Mouse (Mus musculus) liver, embryonic 14.5 days (tissue): ENCODE data around the gene Vkorc1l1. TPM values are rescaled to one million over a fixed set of nuclear protein-coding genes. Genes with fewer than 3 reads are reported as not detected.

ENCODE experiments used
- ATAC-seq: fragments of 200-750 bp; cut with Nextera tagmentation; 2 replicates; pipeline ENCODE4 v1.8.0; 2017; ENCODE audit warnings: moderate number of reproducible peaks, mild to moderate bottlenecking, moderate library complexity; ENCODE audit not compliant: insufficient read depth
- DNase-seq, 3 experiments: peaks; one replicate each; pipeline ENCODE4 v3.0.0-alpha.2; 2012 to 2013; ENCODE audit warnings: low read depth in 3 of 3, low spot score in 3 of 3
- H3K27ac ChIP-seq: fragments of 300-500 bp; sonication (generic); 2 replicates; pipeline ENCODE4 v1.5.1; 2014; ENCODE audit warnings: moderate library complexity, mild to moderate bottlenecking, control low read depth, inconsistent platforms
- H3K27me3 ChIP-seq: fragments of 300-500 bp; sonication (generic); 2 replicates; pipeline ENCODE4 v1.6.1; 2014; ENCODE audit warnings: mild to moderate bottlenecking, low read length, moderate library complexity; ENCODE audit not compliant: control insufficient read depth, insufficient read depth
- H3K36me3 ChIP-seq: fragments of 300-500 bp; sonication (generic); replicated peaks from 2 replicates; pipeline ENCODE4 v1.6.1; 2014; ENCODE audit warnings: low read depth; ENCODE audit not compliant: control insufficient read depth, insufficient read depth
- H3K4me1 ChIP-seq, 2 experiments: fragments of 200-500 bp in 1 of 2; fragments of 300-500 bp in 1 of 2; sonication (generic) in 1 of 2; replicated peaks; 2 replicates each; pipeline ENCODE4 v1.6.1; 2012 to 2014; ENCODE audit warnings: antibody characterized with exemption in 1 of 2, inconsistent platforms in 1 of 2, low read length in 1 of 2; ENCODE audit not compliant: control insufficient read depth in 2 of 2, insufficient read depth in 2 of 2
- H3K4me2 ChIP-seq: fragments of 300-500 bp; sonication (generic); 2 replicates; pipeline ENCODE4 v1.6.1; 2014; ENCODE audit warnings: low read depth, mild to moderate bottlenecking, control low read depth, moderate library complexity
- H3K4me3 ChIP-seq, 2 experiments: fragments of 200-500 bp in 1 of 2; fragments of 300-500 bp in 1 of 2; sonication (generic) in 1 of 2; 2 replicates each; pipeline ENCODE4 v1.5.1; 2012 to 2014; ENCODE audit warnings: low read depth in 2 of 2, low read length in 2 of 2, mild to moderate bottlenecking in 2 of 2, control low read depth in 1 of 2, inconsistent platforms in 1 of 2, moderate library complexity in 1 of 2; ENCODE audit not compliant: insufficient read depth in 1 of 2
- H3K9ac ChIP-seq: fragments of 300-500 bp; sonication (generic); replicated peaks from 2 replicates; pipeline ENCODE4 v1.6.1; 2014; ENCODE audit warnings: mild to moderate bottlenecking, control low read depth, moderate library complexity
- H3K9me3 ChIP-seq: fragments of 300-500 bp; sonication (generic); 2 replicates; pipeline ENCODE4 v1.6.1; 2016; ENCODE audit warnings: low read length, mixed read lengths; ENCODE audit not compliant: control insufficient read depth
- CTCF ChIP-seq: IDR thresholded peaks from 2 replicates; pipeline ENCODE4 v1.5.1; 2016; ENCODE audit warnings: antibody characterized with exemption, low read depth, control low read depth
- EP300 ChIP-seq: IDR thresholded peaks from 2 replicates; pipeline ENCODE4 v1.6.1; 2016; ENCODE audit warnings: antibody characterized with exemption, low read depth
- WGBS: fragments of 180-500 bp; shearing (Covaris S2); extraction: QIAGEN DNeasy Blood & Tissue Kit; methylation state at CpG from one replicate; pipeline ENCODE4 v1.1.7; 2014; ENCODE audit not compliant: insufficient replicate concordance; 5-methylcytosine and 5-hydroxymethylcytosine counted together
- polyA plus RNA-seq, 2 experiments: library from polyadenylated mRNA; depleted of rRNA in 1 of 2; stranded (reverse) in 1 of 2; unstranded in 1 of 2; fragments of >200 nt; fragmentation: Nextera tagmentation in 1 of 2; extraction: Ambion mirVana in 1 of 2; gene quantifications; 2 replicates each; pipeline versions ENCODE4 v1.2.1 to v1.2.3; 2012 to 2014

Vkorc1l1 gene
- polyA plus RNA-seq, 2 experiments, result 16.6 to 17.5 TPM

GRCm38 (mm10) chr5:129918065-129918651 is 23.6 kb upstream of the Vkorc1l1 start:
- ATAC-seq, result peak; percentile 56; the same call in 1 of the 2 replicates
- H3K4me2 ChIP-seq, result no peak overlapping the region

GRCm38 (mm10) chr5:129918752-129919151 is 23.0 kb upstream of the Vkorc1l1 start:
- Histone ChIP-seq H3K4me3 (no peak overlapping the region), H3K4me2 (no peak overlapping the region), H3K27ac (no peak overlapping the region), H3K9ac (no peak overlapping the region), H3K27me3 (no peaks in the 10 kb centered on the region), H3K4me1 (peaks cover 0 to 4% of the 10 kb centered on the region in 2 experiments; a peak in 1 of 4 replicates), H3K9me3 (no peaks in the 10 kb centered on the region), H3K36me3 (no peaks in the 10 kb centered on the region)
- ATAC-seq, result peak; percentile 30; the same call in 1 of the 2 replicates
- 71% methylated on average over 9 of the region's 9 CpGs for WGBS
- no peak for DNase-seq
- TF ChIP-seq CTCF (no peak), EP300 (no peak)

More at GRCm38 (mm10) chr5:129918065-129918651, 23.6 kb upstream of the Vkorc1l1 start:
- Histone ChIP-seq H3K4me1 (peaks cover 0 to 4% of the 10 kb centered on the region in 2 experiments; a peak in 1 of 4 replicates), H3K9ac (no peak overlapping the region), H3K9me3 (no peaks in the 10 kb centered on the region), H3K27me3 (no peaks in the 10 kb centered on the region), H3K27ac (no peak overlapping the region), H3K4me3 (no peak overlapping the region), H3K36me3 (no peaks in the 10 kb centered on the region)
- 80% methylated on average over 24 of the region's 24 CpGs for WGBS
- peak in 1 of 3 experiments; percentile 37 for DNase-seq
- TF ChIP-seq EP300 (no peak), CTCF (no peak)

GRCm38 (mm10) chr5:129919320-129919719 is 22.4 kb upstream of the Vkorc1l1 start:
- peaks cover 0 to 4% of the 10 kb centered on the region in 2 experiments; a peak in 1 of 4 replicates for H3K4me1 ChIP-seq
- no peak for DNase-seq
- no peak overlapping the region for H3K9ac ChIP-seq
- TF ChIP-seq EP300 (no peak), CTCF (no peak)
- WGBS, result 71% methylated on average over 8 of the region's 8 CpGs
- H3K36me3 ChIP-seq, result no peaks in the 10 kb centered on the region
- no peak overlapping the region for H3K4me3 ChIP-seq
- no peak overlapping the region for H3K4me2 ChIP-seq
- H3K27me3 ChIP-seq, result no peaks in the 10 kb centered on the region
- no peaks in the 10 kb centered on the region for H3K9me3 ChIP-seq
- no peak for ATAC-seq
- H3K27ac ChIP-seq, result no peak overlapping the region

GRCm38 (mm10) chr5:129921972-129922371 is 19.8 kb upstream of the Vkorc1l1 start:
- no peak for DNase-seq
- H3K9me3 ChIP-seq, result no peaks in the 10 kb centered on the region
- peaks cover 0 to 4% of the 10 kb centered on the region in 2 experiments; a peak in 1 of 4 replicates for H3K4me1 ChIP-seq
- H3K4me3 ChIP-seq, result no peak overlapping the region
- no peak overlapping the region for H3K9ac ChIP-seq
- no peaks in the 10 kb centered on the region for H3K27me3 ChIP-seq
- TF ChIP-seq CTCF (peak; percentile 23; the same call in 1 of the 2 replicates), EP300 (no peak)
- WGBS, result 90% methylated on average over 4 of the region's 4 CpGs
- no peaks in the 10 kb centered on the region for H3K36me3 ChIP-seq
- H3K27ac ChIP-seq, result no peak overlapping the region
- H3K4me2 ChIP-seq, result no peak overlapping the region
- ATAC-seq, result no peak

- Histone ChIP-seq H3K27ac (no peak overlapping the region), H3K9ac (no peak overlapping the region), H3K36me3 (no peaks in the 10 kb centered on the region), H3K4me1 (peaks cover 0 to under 1% of the 10 kb centered on the region in 2 experiments; a peak in 2 of 4 replicates), H3K4me3 (no peak overlapping the region), H3K27me3 (no peaks in the 10 kb centered on the region), H3K9me3 (no peaks in the 10 kb centered on the region), H3K4me2 (no peak overlapping the region)
- TF ChIP-seq EP300 (no peak), CTCF (no peak)
- ATAC-seq, result no peak
- 59% methylated on average over 8 of the region's 8 CpGs for WGBS
- no peak for DNase-seq
Observed at GRCm38 (mm10) chr5:129924820-129925452, 16.8 kb upstream of the Vkorc1l1 start.
